Mouse (Mus musculus): ENCODE measurements at regions not wholly inside any gene's neighbourhood (a gene's known extent, or its start where the extent isn't known, plus 50 kb on each side); places are given as distances from the start of the nearest gene placed in this dataset.

- no peak overlapping the region for H3K9ac ChIP-seq (replicated peaks)
- peak overlapping the region; percentile 24 for H3K27ac ChIP-seq (replicated peaks)
- no peak overlapping the region for H3K4me3 ChIP-seq
- H3K4me2 ChIP-seq (replicated peaks): no peak overlapping the region
- no peaks in the 10 kb centered on the region for H3K27me3 ChIP-seq
- no peak for ATAC-seq (replicated peaks)
- H3K36me3 ChIP-seq: no peaks in the 10 kb centered on the region
- H3K9me3 ChIP-seq: no peaks in the 10 kb centered on the region
- peaks cover 5% of the 10 kb centered on the region; the same call in 1 of the 2 replicates for H3K4me1 ChIP-seq
- 50% methylated on average over 7 of the region's 7 CpGs for WGBS
Measured at GRCm38 (mm10) chr1:92361677-92362076, 112.0 kb downstream of the Ndufa10 start.

GRCm38 (mm10) chr1:92360255-92360654 lies 113.4 kb downstream of the Ndufa10 start:
- Histone ChIP-seq H3K36me3 (no peaks in the 10 kb centered on the region), H3K4me1 (peaks cover 5% of the 10 kb centered on the region; the same call in 1 of the 2 replicates), H3K9ac (replicated peaks) (no peak overlapping the region), H3K4me3 (no peak overlapping the region), H3K27ac (replicated peaks) (no peak overlapping the region), H3K9me3 (no peaks in the 10 kb centered on the region), H3K4me2 (replicated peaks) (no peak overlapping the region), H3K27me3 (no peaks in the 10 kb centered on the region)
- ATAC-seq (replicated peaks): no peak
- 12% methylated on average over 7 of the region's 7 CpGs for WGBS

- Histone ChIP-seq H3K4me2 (replicated peaks) (no peak overlapping the region), H3K4me1 (peaks cover 5% of the 10 kb centered on the region; the same call in 1 of the 2 replicates), H3K27ac (replicated peaks) (no peak overlapping the region), H3K27me3 (no peaks in the 10 kb centered on the region), H3K9me3 (no peaks in the 10 kb centered on the region), H3K36me3 (no peaks in the 10 kb centered on the region), H3K9ac (replicated peaks) (no peak overlapping the region), H3K4me3 (no peak overlapping the region)
- WGBS: 84% methylated on average over 2 of the region's 2 CpGs
- ATAC-seq (replicated peaks): no peak
Measured at GRCm38 (mm10) chr1:92359473-92359872, 114.2 kb downstream of the Ndufa10 start.

GRCm38 (mm10) chr1:92358758-92359287 lies 114.8 kb downstream of the Ndufa10 start:
- peaks cover 5% of the 10 kb centered on the region; the same call in 1 of the 2 replicates for H3K4me1 ChIP-seq
- no peak overlapping the region for H3K4me2 ChIP-seq (replicated peaks)
- WGBS: 91% methylated on average over 8 of the region's 8 CpGs
- H3K27ac ChIP-seq (replicated peaks): no peak overlapping the region
- H3K9me3 ChIP-seq: no peaks in the 10 kb centered on the region
- H3K27me3 ChIP-seq: no peaks in the 10 kb centered on the region
- no peak overlapping the region for H3K9ac ChIP-seq (replicated peaks)
- no peak overlapping the region for H3K4me3 ChIP-seq
- no peak for ATAC-seq (replicated peaks)
- no peaks in the 10 kb centered on the region for H3K36me3 ChIP-seq

GRCm38 (mm10) chr1:92348353-92349005 lies 125.2 kb downstream of the Ndufa10 start:
- Histone ChIP-seq H3K4me3 (no peak overlapping the region), H3K4me2 (replicated peaks) (no peak overlapping the region), H3K9ac (replicated peaks) (no peak overlapping the region), H3K27ac (replicated peaks) (no peak overlapping the region), H3K9me3 (no peaks in the 10 kb centered on the region), H3K4me1 (no peaks in the 10 kb centered on the region), H3K36me3 (no peaks in the 10 kb centered on the region), H3K27me3 (no peaks in the 10 kb centered on the region)
- no peak for ATAC-seq (replicated peaks)
- WGBS: 53% methylated on average over 17 of the region's 17 CpGs

GRCm38 (mm10) chr1:92347656-92348055 lies 126.0 kb downstream of the Ndufa10 start:
- Histone ChIP-seq H3K4me3 (no peak overlapping the region), H3K4me1 (no peaks in the 10 kb centered on the region), H3K27ac (replicated peaks) (no peak overlapping the region), H3K36me3 (no peaks in the 10 kb centered on the region), H3K4me2 (replicated peaks) (no peak overlapping the region), H3K27me3 (no peaks in the 10 kb centered on the region), H3K9ac (replicated peaks) (no peak overlapping the region), H3K9me3 (no peaks in the 10 kb centered on the region)
- 79% methylated on average over 9 of the region's 9 CpGs for WGBS
- ATAC-seq (replicated peaks): no peak

- no peaks in the 10 kb centered on the region for H3K4me1 ChIP-seq
- no peak overlapping the region for H3K27ac ChIP-seq (replicated peaks)
- no peak overlapping the region for H3K4me3 ChIP-seq
- no peak overlapping the region for H3K4me2 ChIP-seq (replicated peaks)
- no peaks in the 10 kb centered on the region for H3K36me3 ChIP-seq
- no peak overlapping the region for H3K9ac ChIP-seq (replicated peaks)
- no peaks in the 10 kb centered on the region for H3K9me3 ChIP-seq
- ATAC-seq (replicated peaks): no peak
- WGBS: 83% methylated on average over 2 of the region's 2 CpGs
- H3K27me3 ChIP-seq: no peaks in the 10 kb centered on the region
Measured at GRCm38 (mm10) chr1:92343768-92344167, 129.9 kb downstream of the Ndufa10 start.

GRCm38 (mm10) chr1:92343161-92343598 lies 130.5 kb downstream of the Ndufa10 start:
- WGBS: 94% methylated on average over 5 of the region's 5 CpGs
- Histone ChIP-seq H3K9ac (replicated peaks) (no peak overlapping the region), H3K9me3 (no peaks in the 10 kb centered on the region), H3K4me2 (replicated peaks) (no peak overlapping the region), H3K4me1 (no peaks in the 10 kb centered on the region), H3K36me3 (no peaks in the 10 kb centered on the region), H3K27me3 (no peaks in the 10 kb centered on the region), H3K4me3 (no peak overlapping the region), H3K27ac (replicated peaks) (no peak overlapping the region)
- no peak for ATAC-seq (replicated peaks)

GRCm38 (mm10) chr1:92341846-92342540 lies 131.7 kb downstream of the Ndufa10 start:
- H3K9me3 ChIP-seq: no peaks in the 10 kb centered on the region
- H3K27ac ChIP-seq (replicated peaks): no peak overlapping the region
- 90% methylated on average over 12 of the region's 12 CpGs for WGBS
- H3K4me2 ChIP-seq (replicated peaks): no peak overlapping the region
- H3K4me3 ChIP-seq: no peak overlapping the region
- no peak overlapping the region for H3K9ac ChIP-seq (replicated peaks)
- no peaks in the 10 kb centered on the region for H3K27me3 ChIP-seq
- no peaks in the 10 kb centered on the region for H3K36me3 ChIP-seq
- no peak for ATAC-seq (replicated peaks)
- no peaks in the 10 kb centered on the region for H3K4me1 ChIP-seq

- H3K9me3 ChIP-seq: no peaks in the 10 kb centered on the region
- H3K4me3 ChIP-seq: no peak overlapping the region
- H3K27ac ChIP-seq (replicated peaks): no peak overlapping the region
- ATAC-seq (replicated peaks): no peak
- no peak overlapping the region for H3K9ac ChIP-seq (replicated peaks)
- H3K4me2 ChIP-seq (replicated peaks): no peak overlapping the region
- 92% methylated on average over 7 of the region's 7 CpGs for WGBS
- H3K4me1 ChIP-seq: no peaks in the 10 kb centered on the region
- H3K36me3 ChIP-seq: no peaks in the 10 kb centered on the region
- H3K27me3 ChIP-seq: no peaks in the 10 kb centered on the region
Measured at GRCm38 (mm10) chr1:92340644-92341043, 133.0 kb downstream of the Ndufa10 start.

GRCm38 (mm10) chr1:92338589-92338988 lies 135.1 kb downstream of the Ndufa10 start:
- Histone ChIP-seq H3K9ac (replicated peaks) (no peak overlapping the region), H3K27me3 (no peaks in the 10 kb centered on the region), H3K4me1 (no peaks in the 10 kb centered on the region), H3K9me3 (no peaks in the 10 kb centered on the region), H3K36me3 (no peaks in the 10 kb centered on the region), H3K4me3 (no peak overlapping the region), H3K27ac (replicated peaks) (no peak overlapping the region), H3K4me2 (replicated peaks) (no peak overlapping the region)
- ATAC-seq (replicated peaks): no peak
- WGBS: 84% methylated on average over 1 of the region's 1 CpGs

GRCm38 (mm10) chr1:92337450-92337849 lies 136.2 kb downstream of the Ndufa10 start:
- H3K36me3 ChIP-seq: no peaks in the 10 kb centered on the region
- H3K9ac ChIP-seq (replicated peaks): no peak overlapping the region
- H3K27me3 ChIP-seq: no peaks in the 10 kb centered on the region
- no peak overlapping the region for H3K4me3 ChIP-seq
- ATAC-seq (replicated peaks): no peak
- H3K9me3 ChIP-seq: no peaks in the 10 kb centered on the region
- H3K27ac ChIP-seq (replicated peaks): no peak overlapping the region
- H3K4me1 ChIP-seq: no peaks in the 10 kb centered on the region
- H3K4me2 ChIP-seq (replicated peaks): no peak overlapping the region
- WGBS: 79% methylated on average over 8 of the region's 8 CpGs
